Mouse (Mus musculus): ENCODE results near the gene Myh9.
"Not testable (repeated sequence)": the region's sequence is repeated elsewhere in the genome, so short reads cannot be mapped to it uniquely, and the experiment has no call there.

Gene Myh9

DNA sequence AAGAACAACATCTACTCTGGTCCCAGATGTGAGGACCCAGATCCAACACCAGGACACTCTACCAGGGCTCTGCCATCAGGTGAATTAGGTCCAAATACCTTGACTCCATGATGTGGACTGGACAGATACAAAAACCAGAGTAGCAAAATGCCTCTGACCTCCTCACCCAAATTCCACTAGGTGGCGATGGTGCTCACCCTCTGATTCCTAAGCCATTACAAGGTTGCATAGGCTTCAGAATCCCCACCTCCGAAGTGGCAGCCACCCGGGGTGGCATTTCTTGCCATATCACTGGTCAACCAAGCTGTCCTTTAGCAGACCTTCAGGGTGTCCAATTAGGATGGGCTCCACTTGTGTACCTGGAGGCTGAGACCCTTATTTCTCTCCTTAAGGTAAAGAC, 114.8 kb downstream of the Myh9 start:
- DNase-seq (ENCODE audit: extremely low spot score, low read depth, low spot score) = not testable (repeated sequence)

DNA sequence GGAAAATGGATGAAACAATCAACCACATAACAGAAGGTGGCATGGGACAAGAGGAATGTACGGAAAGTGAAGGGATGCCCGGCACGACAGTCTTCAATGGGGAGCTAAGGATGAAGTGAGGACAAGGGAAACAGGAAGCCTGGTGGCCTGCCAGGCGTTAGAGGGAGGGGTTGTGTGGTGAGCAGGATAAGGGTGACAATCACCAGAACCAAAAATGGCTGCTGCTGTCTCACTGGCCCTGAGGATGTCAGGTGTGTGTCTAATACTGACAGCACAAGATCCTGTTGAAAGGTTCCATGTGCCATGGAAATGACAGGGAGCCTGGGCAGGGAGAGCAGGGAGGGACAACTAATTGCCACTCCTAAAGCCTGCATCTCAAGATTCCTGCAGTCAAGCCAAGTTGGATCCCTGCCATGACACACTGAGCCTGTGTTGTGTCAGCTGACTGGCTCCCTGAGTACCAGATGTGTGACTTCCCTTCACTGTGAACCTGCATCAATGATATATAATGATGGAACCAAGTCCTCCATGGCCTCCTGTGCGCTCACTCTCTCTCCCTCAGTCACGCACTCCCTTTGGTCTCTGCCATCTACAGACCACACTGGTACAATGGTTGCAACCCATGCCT, 116.5 kb downstream of the Myh9 start:
- DNase-seq (ENCODE audit: extremely low spot score, low read depth, low spot score) = not testable (repeated sequence)

DNA sequence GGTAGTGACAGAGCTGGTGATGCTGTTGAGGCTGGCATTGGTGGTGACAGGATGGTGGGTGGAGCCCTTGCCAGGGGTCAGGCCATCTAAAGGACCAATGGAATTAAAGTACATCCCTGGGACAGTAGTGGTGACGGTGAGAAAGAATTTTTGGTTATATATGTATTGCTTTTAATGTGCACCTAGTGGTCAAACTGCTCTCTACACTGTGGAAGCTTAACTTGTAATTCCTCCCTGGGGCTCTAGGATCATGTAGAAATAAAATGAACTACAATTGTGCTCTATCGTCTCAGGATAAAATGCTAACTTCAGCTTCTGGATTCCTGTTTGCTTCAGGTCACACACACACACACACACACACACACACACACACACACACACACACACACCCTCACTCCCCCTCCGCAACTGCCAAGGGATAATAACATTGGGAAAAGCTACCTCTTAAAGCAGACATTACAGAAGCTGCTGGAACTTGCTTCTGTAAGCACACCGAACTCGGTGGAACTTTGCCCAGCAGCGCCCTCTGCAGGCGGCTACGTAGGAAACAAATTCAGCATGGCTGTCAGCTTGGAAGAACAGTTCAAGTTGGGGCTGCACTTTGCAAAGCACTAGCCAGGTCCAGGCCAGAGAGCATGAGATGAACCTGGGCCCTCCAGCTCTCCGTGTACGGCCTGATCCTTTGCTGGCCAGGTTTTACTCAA, 117.6 kb downstream of the Myh9 start:
- not testable (repeated sequence) for DNase-seq (ENCODE audit: extremely low spot score, low read depth, low spot score)

DNA sequence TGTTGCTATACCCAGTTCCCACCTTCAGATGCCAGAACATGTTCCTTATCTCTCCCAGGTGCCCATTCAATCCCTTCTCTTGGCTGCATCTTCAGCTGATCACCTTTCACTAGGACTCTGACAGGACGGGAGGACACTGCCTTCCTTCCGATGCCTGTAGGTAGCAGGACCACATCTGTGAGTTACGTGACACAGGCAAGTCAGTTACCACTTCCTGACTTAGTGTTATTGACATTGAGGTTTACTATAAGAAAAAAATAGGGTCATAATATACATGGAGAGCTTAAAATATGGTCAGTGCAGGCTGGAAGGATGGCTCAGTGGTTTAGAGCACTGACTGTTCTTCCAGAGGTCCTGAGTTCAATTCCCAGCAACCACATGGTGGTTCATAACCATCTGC, 120.5 kb downstream of the Myh9 start:
- DNase-seq (ENCODE audit: extremely low spot score, low read depth, low spot score) = not testable (repeated sequence)

GRCm38 (mm10) chr15:77718240-77718639, 123.7 kb downstream of the Myh9 start:
- DNase-seq (ENCODE audit: extremely low spot score, low read depth, low spot score) = not testable (repeated sequence)

Measured in hindlimb bud, embryonic 11.5 days (tissue).